12 mouse cellular contexts compared by ENCODE assay signal in the genomic region with DNA sequence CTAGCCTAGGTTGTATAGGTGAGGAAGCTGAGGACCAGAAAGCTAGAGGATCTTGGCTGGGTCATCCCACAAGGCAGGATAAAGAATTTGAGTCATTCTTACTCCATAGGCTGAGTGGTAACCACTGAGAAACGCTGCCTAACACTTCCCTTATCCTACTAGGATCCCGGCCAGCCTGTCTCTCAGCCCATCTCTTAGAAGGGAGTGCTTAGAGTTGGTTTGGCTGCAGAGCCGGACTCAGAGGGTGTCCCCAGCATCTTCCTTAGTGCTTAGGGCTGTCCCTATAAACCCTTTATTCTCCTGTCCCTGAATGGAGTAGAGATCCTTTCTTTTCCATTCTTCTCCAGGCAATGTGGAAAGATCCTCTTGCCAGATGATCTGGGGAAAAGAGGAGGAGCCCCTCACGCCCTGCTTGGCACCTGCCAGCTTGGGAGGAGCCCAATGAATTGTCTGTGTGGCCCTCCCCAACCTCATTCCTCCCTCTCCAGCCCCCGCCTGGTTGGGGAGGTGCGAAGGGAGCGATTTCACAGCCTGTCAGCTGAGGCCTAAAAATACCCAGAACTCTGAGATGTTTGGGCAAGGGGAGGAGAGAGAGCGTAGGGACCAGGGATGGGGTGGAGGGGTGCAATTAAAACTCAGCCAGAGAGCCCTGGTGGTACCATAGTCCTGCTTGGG. TPM values are rescaled to one million over a fixed set of nuclear protein-coding genes. Genes with fewer than 3 reads are reported as not detected.
DNase-seq lines count a peak whose midpoint lies in the region; ATAC-seq and TF ChIP-seq lines count a peak whose summit lies in the region.
"Had no signal": no experiment of that assay in that cellular context is flagged by ENCODE, and none has a peak within 500 bp of the region (broad histone marks: within the 10 kb centered on the region; RNA-seq: fewer than 3 reads in every experiment).

No protein-coding gene starts in this region.

- H3K4me3 ChIP-seq in hindbrain, embryonic 12.5 days: no peak overlapping the region
- no peak overlapping the region for H3K4me3 ChIP-seq in stomach, postnatal 0 days (ENCODE audit: low read depth, low read length)
- H3K4me3 ChIP-seq: midbrain, embryonic 12.5 days; neural tube, embryonic 15.5 days had no signal

- no peaks in the 10 kb centered on the region for H3K9me3 ChIP-seq in hindbrain, embryonic 12.5 days (replicated peaks)
- no peaks in the 10 kb centered on the region for H3K9me3 ChIP-seq in stomach, postnatal 0 days (ENCODE audit: control insufficient read depth, low read length)
- H3K9me3 ChIP-seq: midbrain, embryonic 12.5 days; neural tube, embryonic 15.5 days had no signal

- TF ChIP-seq CTCF in stomach, postnatal 0 days (IDR thresholded peaks at IDR 0.05; ENCODE audit: low read depth): no peak

- H3K4me2 ChIP-seq in hindbrain, embryonic 12.5 days (replicated peaks): no peak overlapping the region
- H3K4me2 ChIP-seq in stomach, postnatal 0 days (replicated peaks; ENCODE audit: low read depth): no peak overlapping the region
- H3K4me2 ChIP-seq: midbrain, embryonic 12.5 days; neural tube, embryonic 15.5 days had no signal

- H3K27ac ChIP-seq in hindbrain, embryonic 12.5 days: no peak overlapping the region
- H3K27ac ChIP-seq in stomach, postnatal 0 days (replicated peaks): no peak overlapping the region
- H3K27ac ChIP-seq: midbrain, embryonic 12.5 days; neural tube, embryonic 15.5 days had no signal

- no peak for TF ChIP-seq EP300 in stomach, postnatal 0 days (optimal IDR thresholded peaks at IDR 0.05)

- H3K9ac ChIP-seq in hindbrain, embryonic 12.5 days: no peak overlapping the region
- no peak overlapping the region for H3K9ac ChIP-seq in stomach, postnatal 0 days (ENCODE audit: low read length)
- H3K9ac ChIP-seq: midbrain, embryonic 12.5 days; neural tube, embryonic 15.5 days had no signal

- DNase-seq in layer of hippocampus, adult 11-12 months (ENCODE audit: low spot score): peak; percentile 63
- DNase-seq in layer of hippocampus, postnatal 25 days (ENCODE audit: extremely low spot score in 1 of 2, low spot score in 1 of 2): no peak
- peak; percentile 54 to 62 for DNase-seq in cerebellum, postnatal 10 days
- DNase-seq in left cerebral cortex, adult 11 months (ENCODE audit: low spot score): peak; percentile 60
- DNase-seq in right cerebral cortex, postnatal 36 days (ENCODE audit: low spot score in 2 of 2): peak; percentile 79 to 86
- no peak for DNase-seq in stomach, postnatal 0 days (ENCODE audit: low spot score)
- DNase-seq: lung, adult 2 months had no signal

- peaks cover 22% of the 10 kb centered on the region for H3K4me1 ChIP-seq in hindbrain, embryonic 12.5 days
- H3K4me1 ChIP-seq in stomach, postnatal 0 days (replicated peaks; ENCODE audit: control insufficient read depth, insufficient read depth): no peaks in the 10 kb centered on the region

- H3K36me3 ChIP-seq in hindbrain, embryonic 12.5 days: no peaks in the 10 kb centered on the region
- no peaks in the 10 kb centered on the region for H3K36me3 ChIP-seq in stomach, postnatal 0 days (ENCODE audit: control insufficient read depth, insufficient read depth, low read length)
- H3K36me3 ChIP-seq: midbrain, embryonic 12.5 days; neural tube, embryonic 15.5 days had no signal

- H3K27me3 ChIP-seq in hindbrain, embryonic 12.5 days: no peaks in the 10 kb centered on the region; the same call in 1 of the 2 replicates
- H3K27me3 ChIP-seq in stomach, postnatal 0 days (ENCODE audit: control insufficient read depth, insufficient read depth, low read length): no peaks in the 10 kb centered on the region
- H3K27me3 ChIP-seq: midbrain, embryonic 12.5 days; neural tube, embryonic 15.5 days had no signal

- ATAC-seq in hindbrain, embryonic 12.5 days (ENCODE audit: low FRiP score): no peak
- no peak for ATAC-seq in stomach, postnatal 0 days (ENCODE audit: low FRiP score, low TSS enrichment)

- 51% methylated on average over 8 of the region's 8 CpGs for WGBS in hindbrain, embryonic 12.5 days
- WGBS in stomach, postnatal 0 days: 53% methylated on average over 8 of the region's 8 CpGs

RNA-seq across cellular contexts. Expression of a gene that starts 8.7 kb away (rescaled TPM):
- total RNA-seq in layer of hippocampus, postnatal 25 days (2021): 100 to 1,000 TPM; 258 to 328 TPM
- polyA plus RNA-seq in hindbrain, embryonic 12.5 days (2016; fragmentation: Nextera tagmentation; extraction: Ambion mirVana): 6.2 and 7.6 TPM in 2 replicates
- 2.7 and 4.3 TPM in 2 replicates for polyA plus RNA-seq in stomach, postnatal 0 days (2015; fragmentation: Nextera tagmentation; extraction: Ambion mirVana)
- total RNA-seq: CH12.LX; hematopoietic stem cell, adult 5-6 weeks had no signal

RNA-seq across cellular contexts. Expression of a gene that starts 59.7 kb away (rescaled TPM):
- 10 to 100 TPM; 76.2 to 78.9 TPM for total RNA-seq in layer of hippocampus, postnatal 25 days (2021)
- 1.4 and 1.7 TPM in 2 replicates for polyA plus RNA-seq in hindbrain, embryonic 12.5 days (2016; fragmentation: Nextera tagmentation; extraction: Ambion mirVana)
- polyA plus RNA-seq in stomach, postnatal 0 days (2015; fragmentation: Nextera tagmentation; extraction: Ambion mirVana): 2.8 and 3.3 TPM in 2 replicates
- total RNA-seq: CH12.LX; hematopoietic stem cell, adult 5-6 weeks had no signal

Comparison
In these comparisons a context has a peak if more than half of its experiments do, and no peak if none do; other contexts are left out.
1. DNase-seq: peak in layer of hippocampus, adult 11-12 months (single experiment), cerebellum, postnatal 10 days (2 of 2), left cerebral cortex, adult 11 months (single experiment) and right cerebral cortex, postnatal 36 days (2 of 2); none in layer of hippocampus, postnatal 25 days (0 of 2) and stomach, postnatal 0 days (single experiment).